Mouse (Mus musculus) layer of hippocampus, postnatal 25 days (tissue): ENCODE results near the gene Zbtb3. TPM values are rescaled to one million over a fixed set of nuclear protein-coding genes. Genes with fewer than 3 reads are reported as not detected.
"Not testable (repeated sequence)": the region's sequence is repeated elsewhere in the genome, so short reads cannot be mapped to it uniquely, and the experiment has no call there.

Experiments
- DNase-seq, 2 experiments: peaks; one replicate each; pipeline ENCODE4 v3.0.0; 2022; ENCODE audit warnings: mixed read lengths in 2 of 2, low spot score in 1 of 2; ENCODE audit errors: extremely low spot score in 1 of 2
- total RNA-seq, 2 experiments: library from RNA; stranded (reverse); gene quantifications; 2 replicates each; pipeline ENCODE4 v1.2.3; 2021

Zbtb3 gene
- total RNA-seq, 2 experiments from 2014 or later, result 6.4 to 6.6 TPM

- DNase-seq, result no peak
Measured at GRCm38 (mm10) chr19:8798947-8799315, 3.4 kb upstream of the Zbtb3 start.

GRCm38 (mm10) chr19:8803204-8803780, 937 bp downstream of the Zbtb3 start:
- no peak for DNase-seq

GRCm38 (mm10) chr19:8803879-8804660, 1.7 kb downstream of the Zbtb3 start:
- no peak for DNase-seq

GRCm38 (mm10) chr19:8806810-8807209, 4.5 kb downstream of the Zbtb3 start:
- no peak for DNase-seq

- DNase-seq, result no peak
Measured at GRCm38 (mm10) chr19:8815812-8816211, 13.5 kb downstream of the Zbtb3 start.

- no peak for DNase-seq
Measured at GRCm38 (mm10) chr19:8817001-8817400, 14.6 kb downstream of the Zbtb3 start.

GRCm38 (mm10) chr19:8818301-8818798, 16.0 kb downstream of the Zbtb3 start:
- DNase-seq, result no peak

- peak; percentile 77 to 90 for DNase-seq
Measured at GRCm38 (mm10) chr19:8818801-8819595, 16.6 kb downstream of the Zbtb3 start, which contains the start of gene Ttc9c. Gene Ttc9c (minus strand): TSS chr19:8819333.

GRCm38 (mm10) chr19:8819596-8820423, 17.5 kb downstream of the Zbtb3 start, which contains the start of gene Hnrnpul2:
Gene Hnrnpul2 (plus strand): TSS chr19:8820010.
- DNase-seq, result peak; percentile 92 to 96

- DNase-seq, result no peak
Measured at GRCm38 (mm10) chr19:8820424-8820956, 18.1 kb downstream of the Zbtb3 start.

GRCm38 (mm10) chr19:8821146-8821545, 18.8 kb downstream of the Zbtb3 start:
- no peak for DNase-seq

GRCm38 (mm10) chr19:8822696-8823095, 20.3 kb downstream of the Zbtb3 start:
- no peak for DNase-seq

- DNase-seq, result no peak
Measured at GRCm38 (mm10) chr19:8829660-8830059, 27.3 kb downstream of the Zbtb3 start, which contains the start of gene AC129217.1. Gene AC129217.1 (plus strand): TSS chr19:8829773.

- no peak for DNase-seq
Measured at GRCm38 (mm10) chr19:8830664-8831063, 28.3 kb downstream of the Zbtb3 start.

GRCm38 (mm10) chr19:8831262-8831661, 28.9 kb downstream of the Zbtb3 start:
- no peak for DNase-seq

GRCm38 (mm10) chr19:8832971-8833370, 30.6 kb downstream of the Zbtb3 start:
- DNase-seq, result no peak

GRCm38 (mm10) chr19:8836327-8836726, 34.0 kb downstream of the Zbtb3 start:
- not testable (repeated sequence) for DNase-seq

GRCm38 (mm10) chr19:8837251-8837791, 35.0 kb downstream of the Zbtb3 start, which contains the start of gene Bscl2:
Gene Bscl2 (plus strand): TSS chr19:8837467.
- DNase-seq, result peak; percentile 79 to 83

- peak in 1 of 2 experiments; percentile 52 for DNase-seq
Measured at GRCm38 (mm10) chr19:8838041-8838730, 35.8 kb downstream of the Zbtb3 start.
